Mouse (Mus musculus) heart, adult 8-10 months (tissue): ENCODE data around the gene Amz1. TPM values are rescaled to one million over a fixed set of nuclear protein-coding genes. Genes with fewer than 3 reads are reported as not detected.

ENCODE experiments used
- DNase-seq: peaks from one replicate; pipeline ENCODE4 v3.0.0; 2022; ENCODE audit warnings: low spot score
- total RNA-seq, 4 experiments: library from RNA; stranded (reverse); gene quantifications; 2 replicates each; pipeline ENCODE4 v1.2.4; 2022

Gene Amz1
- total RNA-seq, 4 experiments from 2014 or later: 0.31 to 0.35 (median 0.34) TPM

DNA sequence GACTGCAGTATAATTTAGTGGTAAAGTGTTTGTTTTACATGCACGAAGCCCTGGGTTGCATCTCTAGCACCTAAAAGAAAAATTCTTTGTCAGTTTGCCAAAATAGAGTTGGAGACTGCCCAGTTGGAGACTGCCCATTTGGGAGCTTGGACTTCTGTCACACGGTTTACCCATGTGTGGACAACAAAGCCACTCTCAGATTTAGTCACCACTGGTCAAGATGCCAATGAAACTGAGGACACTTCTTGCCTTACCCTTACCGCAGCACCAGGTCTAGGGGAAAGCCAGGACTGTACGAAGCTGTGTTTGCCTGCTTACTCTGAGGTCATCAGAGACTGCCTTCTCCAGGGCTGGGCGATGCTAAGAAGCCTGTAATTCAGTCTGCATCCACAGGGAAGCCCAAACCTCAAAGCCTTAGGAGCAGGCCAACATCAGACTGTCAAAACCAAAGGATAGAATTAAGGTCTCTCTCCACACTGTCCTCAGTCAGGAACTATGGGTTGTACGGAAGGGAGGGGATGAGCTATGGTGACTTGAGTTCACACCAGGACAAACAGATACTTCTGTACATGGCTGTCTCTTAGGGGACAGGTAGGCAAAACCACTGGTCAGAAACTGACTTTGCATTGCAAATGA lies 76.5 kb downstream of the Amz1 start:
- no peak for DNase-seq

GRCm38 (mm10) chr5:140801782-140802181 lies 77.9 kb downstream of the Amz1 start:
- DNase-seq: no peak

DNA sequence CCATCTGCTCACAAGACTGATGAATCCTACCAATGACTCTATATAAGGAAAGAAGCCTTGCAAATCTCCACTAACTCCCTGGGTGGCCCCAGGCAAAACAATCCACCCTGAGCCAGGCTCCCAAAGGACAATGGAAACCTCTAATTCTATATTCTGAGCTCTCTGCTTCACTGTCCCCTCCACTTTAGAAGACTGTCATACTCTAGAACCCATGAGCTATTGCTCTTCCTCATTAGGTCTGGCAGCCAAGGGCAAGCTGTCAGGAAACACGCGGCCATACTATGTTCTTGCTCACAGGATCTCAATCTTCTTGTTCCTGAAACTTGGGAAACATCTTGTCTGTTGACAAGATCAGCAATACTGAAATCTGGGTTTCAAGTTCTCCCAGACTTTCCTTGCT lies 82.3 kb downstream of the Amz1 start:
- DNase-seq: no peak

DNA sequence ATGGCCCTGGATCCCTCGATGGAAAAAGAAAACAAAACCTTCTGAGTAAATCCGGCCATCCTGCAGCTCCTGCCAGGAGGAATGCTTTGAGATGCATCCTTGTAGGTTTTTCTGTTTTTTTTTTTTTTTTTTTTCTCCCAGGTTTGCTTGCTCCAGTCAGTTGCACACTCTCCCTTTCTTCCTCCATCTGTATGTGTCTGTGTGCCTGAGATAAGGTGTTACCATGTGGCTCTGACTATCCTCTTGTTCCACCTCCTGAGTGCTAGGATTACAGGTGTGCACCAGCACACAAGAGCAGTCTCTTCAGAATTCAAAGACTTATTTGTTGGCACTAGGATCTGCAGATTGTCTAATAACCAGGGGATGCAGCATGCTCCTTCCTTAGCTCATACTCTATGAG lies 83.0 kb downstream of the Amz1 start:
- no peak for DNase-seq

Other genes with a start within 250 kb of the Amz1 start
- 1 to 10 TPM; 3.9 to 5.2 (median 4.6) TPM for gene Chst12, start 218.6 kb upstream of the Amz1 start, total RNA-seq
- gene Grifin, start 159.1 kb upstream of the Amz1 start, total RNA-seq: not detected
- 1 to 10 TPM; 6.0 to 8.3 (median 6.9) TPM for gene Lfng, start 116.8 kb upstream of the Amz1 start, total RNA-seq
- gene Ttyh3, start 75.1 kb upstream of the Amz1 start, total RNA-seq: 10 to 100 TPM in 2 of 4 experiments, 1 to 10 TPM in 2; 8.8 to 11.5 (median 9.9) TPM
- gene Iqce, start 21.7 kb upstream of the Amz1 start, total RNA-seq: 1 to 10 TPM; 4.5 to 7.8 (median 5.6) TPM
- gene Brat1, start 19.1 kb upstream of the Amz1 start, total RNA-seq: 1 to 10 TPM; 6.7 to 8.2 (median 7.8) TPM
- gene Gna12, start 106.3 kb downstream of the Amz1 start, total RNA-seq: 100 to 1,000 TPM; 124 to 170 (median 134) TPM